Mouse (Mus musculus) 3134 (cell line): ENCODE data around the gene Nacc1.
"Not testable (repeated sequence)": the region's sequence is repeated elsewhere in the genome, so short reads cannot be mapped to it uniquely, and the experiment has no call there.

ENCODE experiments used
- DNase-seq: peaks from one replicate; pipeline ENCODE4 v3.0.0-alpha.2; 2011; ENCODE audit warnings: low spot score; ENCODE audit not compliant: insufficient read length; ENCODE audit errors: extremely low read depth

The Nacc1 gene

DNA sequence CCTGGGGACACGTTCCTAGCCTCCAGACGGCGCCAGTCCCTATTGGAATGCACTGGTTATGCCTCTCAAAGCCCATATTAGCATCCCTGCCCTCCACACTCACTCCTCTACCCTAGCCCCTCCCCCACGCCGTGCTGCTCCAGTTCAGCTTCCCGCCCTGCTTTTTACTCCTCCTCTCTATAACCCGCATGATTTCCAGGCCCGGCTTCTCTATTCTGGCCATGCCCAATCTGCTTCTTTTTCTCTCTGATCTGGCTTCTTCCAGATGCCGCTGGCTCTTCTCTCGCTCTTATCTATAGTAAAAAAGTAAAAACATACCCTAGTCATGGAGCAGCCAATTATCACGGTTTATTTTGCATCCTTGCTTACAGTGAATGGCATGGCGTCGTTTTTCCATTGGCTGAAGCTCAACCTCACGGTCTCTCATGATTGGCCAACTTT, 40.2 kb downstream of the Nacc1 start:
- DNase-seq = no peak

DNA sequence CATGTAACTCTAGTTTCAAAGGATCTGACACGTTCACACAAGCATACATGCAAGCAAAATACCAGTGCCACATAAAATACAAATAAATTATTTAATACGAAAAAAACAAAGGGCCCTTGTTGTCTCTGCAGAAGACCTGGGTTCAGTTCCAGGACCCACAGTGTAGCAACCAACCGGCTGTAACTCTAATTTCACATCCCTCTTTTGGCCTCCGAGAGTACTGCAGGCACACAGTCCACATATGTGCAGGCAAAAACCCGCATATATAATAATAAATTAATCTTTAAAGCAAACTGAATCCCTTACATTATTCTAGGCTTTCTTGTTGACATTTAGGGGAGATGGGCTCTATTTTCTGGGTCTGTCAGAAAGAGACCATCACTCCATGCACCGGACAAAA, 40.9 kb downstream of the Nacc1 start:
- no peak for DNase-seq

DNA sequence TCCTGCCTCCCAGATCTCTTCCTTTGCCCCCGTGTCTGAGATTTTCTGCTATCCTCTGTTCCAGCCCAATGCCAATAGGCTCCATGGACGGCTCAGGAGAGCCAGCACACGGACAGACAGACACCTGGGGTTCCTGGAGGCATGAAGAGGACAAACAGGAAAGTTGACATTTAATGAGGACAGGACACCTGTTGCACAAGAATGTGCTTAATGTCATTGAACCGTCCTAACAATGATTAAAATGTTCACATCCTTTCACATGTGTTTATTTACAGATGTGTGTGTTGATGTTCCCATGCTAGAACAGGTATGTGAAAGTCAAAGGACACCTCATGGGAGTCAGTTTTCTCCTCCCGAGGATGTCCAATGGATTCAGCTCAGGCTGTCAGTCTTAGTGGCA, 44.6 kb downstream of the Nacc1 start:
- DNase-seq = no peak

DNA sequence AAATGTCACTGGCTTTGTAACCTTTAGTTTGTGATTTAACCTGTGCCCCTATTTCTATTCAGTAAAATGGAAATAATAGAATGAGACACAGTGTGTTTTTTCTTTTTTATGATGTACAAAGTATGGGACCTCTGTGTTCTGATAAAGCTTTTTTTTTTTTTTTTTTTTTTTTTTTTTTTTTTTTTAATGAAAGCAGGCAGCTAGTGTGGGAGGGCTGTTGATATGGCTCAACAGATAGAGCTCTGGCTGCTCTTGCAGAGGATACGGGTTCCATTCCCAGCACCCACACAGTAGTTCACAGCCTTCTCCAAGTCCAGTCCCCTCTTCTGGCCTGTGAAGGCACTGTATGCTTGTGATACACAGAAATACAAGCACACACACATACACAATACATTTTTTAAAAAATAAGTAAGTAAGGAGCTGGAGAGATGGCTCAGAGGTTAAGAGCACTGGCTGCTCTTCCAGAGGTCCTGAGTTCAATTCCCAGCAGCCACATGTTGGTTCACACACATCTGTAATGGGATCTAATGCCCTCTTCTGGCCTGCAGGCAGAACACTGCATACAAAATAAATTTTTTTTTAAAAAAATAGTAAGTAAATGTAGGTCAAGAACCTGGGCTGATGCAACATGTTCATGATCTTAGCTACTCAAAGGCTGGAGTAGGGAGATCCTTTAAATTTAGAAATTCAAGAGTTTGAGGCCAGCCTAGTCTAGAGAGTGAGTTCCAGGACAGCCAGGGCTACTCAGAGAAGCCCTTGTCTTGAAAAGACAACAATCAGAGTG, 45.9 kb downstream of the Nacc1 start:
- no peak for DNase-seq

DNA sequence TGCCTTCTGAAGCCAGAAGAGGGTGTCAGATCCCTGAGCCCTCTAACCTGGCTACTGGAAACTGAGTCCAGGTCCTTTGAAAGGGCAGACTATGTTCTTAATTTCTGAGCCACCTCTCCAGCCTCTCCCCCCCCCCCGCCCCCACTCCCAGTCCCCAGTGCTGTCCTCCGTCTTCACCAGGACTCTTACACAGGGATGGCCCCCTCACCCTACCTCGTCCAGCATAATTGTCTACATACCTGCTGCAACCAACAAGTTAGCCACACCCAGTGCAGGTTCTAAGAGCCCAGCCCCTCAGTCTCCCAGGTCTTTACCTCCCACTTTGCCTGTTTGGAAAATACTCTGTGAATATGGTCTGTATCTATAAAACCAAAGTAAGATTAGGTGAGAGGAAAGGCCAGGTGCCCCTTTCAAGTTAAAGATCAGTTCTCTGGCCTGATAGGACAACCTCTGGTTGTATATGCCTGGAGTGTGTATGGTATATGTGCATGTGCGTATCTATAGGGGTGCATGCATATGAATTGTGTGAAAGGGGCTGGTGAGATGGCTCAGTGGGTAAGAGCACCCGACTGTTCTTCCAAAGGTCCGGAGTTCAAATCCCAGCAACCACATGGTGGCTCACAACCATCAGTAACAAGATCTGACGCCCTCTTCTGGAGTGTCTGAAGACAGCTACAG, 46.9 kb downstream of the Nacc1 start:
- DNase-seq = no peak

DNA sequence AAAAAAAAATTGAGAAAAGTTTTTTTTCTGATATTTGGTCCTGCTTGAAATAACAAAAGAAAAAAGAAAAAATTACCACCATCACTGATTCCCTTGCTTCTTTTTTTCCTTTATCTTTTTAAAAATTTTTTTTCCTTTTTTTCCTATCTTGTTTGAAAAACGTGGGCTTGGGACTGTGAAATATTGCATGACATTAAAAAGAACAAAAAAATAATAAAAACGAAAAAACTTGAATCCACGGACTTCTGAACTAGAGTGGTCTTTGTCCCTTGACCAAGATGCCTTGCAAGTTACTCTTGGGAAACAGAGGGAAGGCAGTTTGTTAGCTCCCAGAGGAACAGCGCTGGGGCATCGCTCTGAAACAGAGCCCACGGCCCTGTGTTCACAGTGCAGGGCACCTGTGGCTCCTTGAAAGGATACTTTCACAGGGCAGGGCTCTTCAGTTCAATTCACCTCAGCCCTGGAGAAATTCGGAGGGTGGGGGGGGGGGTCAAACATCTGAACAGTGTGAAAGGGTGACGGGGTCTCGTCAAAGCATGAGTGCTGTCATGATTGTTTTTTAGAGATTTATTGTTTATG, 47.6 kb downstream of the Nacc1 start:
- DNase-seq = no peak

DNA sequence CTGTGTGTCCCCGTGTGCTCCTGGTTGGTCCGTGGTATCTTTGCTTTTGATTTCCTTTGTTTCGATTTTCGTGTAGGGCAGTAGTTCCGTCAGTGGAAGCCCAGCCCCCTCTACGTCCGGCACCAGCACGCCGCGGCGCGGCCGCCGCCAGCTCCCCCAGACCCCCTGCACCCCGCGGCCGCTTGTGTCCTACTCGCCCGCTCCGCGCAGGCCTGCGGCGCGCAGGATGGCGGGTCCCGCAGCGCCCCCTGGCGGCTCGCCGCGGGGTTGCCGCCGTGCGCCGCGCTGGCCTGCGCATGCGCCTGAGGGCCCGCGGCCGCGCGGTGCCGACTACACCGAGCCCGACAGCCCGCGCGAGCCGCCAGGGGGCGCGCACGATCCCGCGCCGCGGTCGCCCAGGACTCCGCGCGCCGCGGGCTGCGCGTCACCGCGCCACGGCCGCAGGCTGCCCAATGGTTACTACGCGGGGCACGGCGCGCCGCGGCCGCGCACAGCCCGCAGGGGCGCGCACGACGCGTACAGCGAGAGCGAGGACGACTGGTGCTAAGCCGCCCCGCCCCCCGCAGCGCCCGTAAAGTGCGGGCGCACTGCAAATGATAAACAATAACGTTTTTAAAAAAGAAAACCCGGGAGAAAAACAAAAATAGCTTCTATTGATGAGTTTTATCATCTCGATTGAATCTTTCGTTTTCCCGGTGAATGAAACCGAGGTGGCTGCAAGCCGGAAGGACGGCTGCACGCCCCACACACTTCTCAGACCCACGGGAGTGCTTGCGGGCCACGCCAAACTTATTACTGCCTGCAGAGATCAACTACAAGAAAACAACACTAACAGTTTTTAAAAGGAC, 48.3 kb downstream of the Nacc1 start:
- DNase-seq = peak; percentile 93

DNA sequence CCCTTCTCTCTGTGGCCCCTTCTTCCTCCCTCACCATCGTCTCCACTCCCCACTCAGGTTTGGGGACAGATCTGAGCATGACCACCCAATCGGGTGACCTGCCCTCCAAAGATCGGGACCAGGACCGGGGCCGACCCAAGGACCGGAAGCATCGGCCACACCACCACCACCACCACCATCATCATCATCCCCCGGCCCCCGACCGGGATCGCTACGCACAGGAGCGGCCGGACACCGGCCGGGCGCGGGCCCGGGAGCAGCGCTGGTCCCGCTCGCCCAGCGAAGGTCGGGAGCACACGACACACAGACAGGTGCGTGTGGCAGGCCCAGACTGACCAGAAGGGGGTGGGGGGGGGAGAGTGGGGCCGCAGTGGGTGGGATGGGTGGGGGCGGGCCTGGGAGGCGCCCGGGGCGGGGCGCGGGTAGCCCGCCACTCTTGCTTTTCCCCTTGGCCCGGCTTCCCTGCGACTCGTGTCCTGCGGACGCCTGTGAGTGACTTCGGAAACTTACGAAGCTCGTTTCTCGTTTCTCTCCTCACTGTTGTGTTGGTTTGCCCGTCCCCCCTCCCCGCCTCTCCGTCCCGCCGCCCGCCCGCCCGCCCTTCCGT, 49.0 kb downstream of the Nacc1 start:
- peak; percentile 47 for DNase-seq

DNA sequence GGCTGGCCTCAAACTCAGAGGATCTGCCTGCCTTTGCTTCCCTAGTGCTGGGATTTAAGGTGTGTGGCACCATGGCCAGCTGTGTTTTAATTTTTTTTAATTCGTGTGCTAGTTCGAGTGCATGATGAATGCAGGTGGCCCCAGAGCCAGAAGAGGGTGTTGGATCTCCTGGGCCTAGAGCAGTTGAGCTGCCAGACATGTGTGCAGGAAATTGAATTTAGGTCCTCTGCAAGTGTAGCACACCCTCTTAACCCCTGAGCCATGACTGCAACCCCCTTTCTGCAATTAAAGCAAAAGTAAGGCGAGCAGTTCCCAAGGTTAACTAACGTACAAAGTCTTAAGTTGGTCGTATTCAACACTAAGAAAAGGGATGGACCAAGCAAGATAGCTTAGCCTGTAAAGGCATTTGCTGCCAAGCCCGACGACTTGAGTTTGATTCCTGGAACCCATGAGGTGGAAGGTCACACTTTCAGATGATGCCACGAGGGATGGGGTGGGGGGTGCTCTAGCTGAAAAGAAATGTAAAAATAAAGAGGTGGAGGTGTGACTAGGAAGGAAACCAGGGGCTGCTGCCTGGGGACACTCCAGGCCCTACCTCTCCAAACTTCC, 49.6 kb downstream of the Nacc1 start:
- no peak for DNase-seq

DNA sequence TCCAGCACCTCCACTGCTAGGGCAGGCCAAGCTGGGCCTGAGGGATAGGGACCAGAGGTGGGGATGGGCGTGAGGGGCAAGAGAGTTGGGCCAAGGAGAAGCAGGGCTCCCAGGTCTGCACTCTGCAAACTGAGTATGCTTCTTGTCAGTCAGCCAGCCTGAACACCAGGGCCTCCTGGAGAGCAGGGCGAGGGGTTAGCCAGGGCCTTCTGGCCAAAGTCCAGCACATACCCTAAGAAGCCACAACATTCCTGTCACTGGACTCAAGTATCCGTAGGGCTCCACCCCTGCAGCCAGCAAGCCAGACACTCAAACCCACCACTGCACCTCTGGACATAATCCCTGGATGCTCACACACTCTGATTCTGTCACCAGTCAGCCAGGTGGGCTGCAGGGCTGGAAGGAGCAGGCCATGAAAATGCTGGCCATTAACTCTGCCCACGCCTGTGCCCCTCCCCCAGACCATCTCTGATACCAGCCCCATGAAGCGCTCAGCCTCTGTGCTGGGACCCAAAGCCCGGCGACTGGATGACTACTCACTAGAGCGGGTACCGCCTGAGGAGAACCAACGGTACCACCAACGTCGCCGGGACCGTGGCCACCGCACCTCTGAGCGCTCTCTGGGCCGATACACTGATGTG, 51.5 kb downstream of the Nacc1 start:
- DNase-seq = peak; percentile 88

DNA sequence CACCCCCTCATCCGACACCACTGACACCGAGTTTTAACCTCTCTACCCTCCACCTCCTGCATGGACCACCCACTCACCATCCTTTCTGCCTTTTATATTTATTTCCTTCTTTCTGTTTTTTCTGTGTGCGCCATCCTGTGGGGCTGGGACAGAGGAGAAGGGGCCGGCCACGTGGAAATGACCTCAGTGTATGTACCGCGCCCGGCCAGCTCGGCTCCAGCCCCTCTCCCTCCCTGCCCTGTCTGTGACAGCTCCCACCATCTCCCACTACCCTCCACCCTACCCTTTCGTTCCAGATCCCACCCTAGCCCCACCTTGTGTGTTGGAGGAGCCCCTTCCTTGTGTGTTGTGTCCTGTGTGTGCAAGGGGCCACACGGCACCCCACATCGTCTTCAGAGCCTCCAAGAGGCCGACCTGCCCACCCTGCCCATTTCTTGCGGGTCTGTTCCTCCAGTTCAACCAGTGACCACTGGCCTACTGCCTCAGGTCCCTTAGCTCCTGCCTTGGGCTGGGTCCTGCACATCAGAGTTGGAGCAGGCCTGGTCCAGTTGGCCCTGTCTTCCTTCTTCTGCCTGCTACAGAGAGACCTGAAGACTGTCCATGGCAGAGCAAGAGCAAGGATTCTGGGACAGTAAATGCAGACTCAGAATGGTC, 52.1 kb downstream of the Nacc1 start:
- DNase-seq = no peak

DNA sequence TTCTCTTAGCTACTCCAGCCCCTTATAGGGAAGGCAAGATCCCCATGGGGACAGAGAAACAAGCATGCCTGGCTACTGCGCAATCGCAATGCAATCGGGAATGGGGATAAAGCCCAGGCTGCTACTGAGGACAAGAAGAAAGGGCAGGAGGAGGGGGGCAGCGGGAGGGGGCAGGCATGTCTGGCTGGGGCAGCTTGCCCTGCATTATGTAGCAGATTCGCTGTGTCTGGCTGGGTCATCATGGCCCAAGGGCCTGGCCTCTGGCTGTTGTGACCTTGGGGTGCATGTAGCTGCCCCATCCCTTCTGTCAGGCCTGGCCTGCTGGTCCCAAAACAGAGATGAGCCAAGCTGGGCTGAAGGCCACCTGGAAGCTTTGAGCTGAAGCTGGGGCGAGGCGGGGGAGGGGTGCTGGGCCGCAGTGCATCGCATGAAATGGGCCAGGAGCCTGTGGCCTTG, 52.8 kb downstream of the Nacc1 start:
- peak; percentile 50 for DNase-seq

DNA sequence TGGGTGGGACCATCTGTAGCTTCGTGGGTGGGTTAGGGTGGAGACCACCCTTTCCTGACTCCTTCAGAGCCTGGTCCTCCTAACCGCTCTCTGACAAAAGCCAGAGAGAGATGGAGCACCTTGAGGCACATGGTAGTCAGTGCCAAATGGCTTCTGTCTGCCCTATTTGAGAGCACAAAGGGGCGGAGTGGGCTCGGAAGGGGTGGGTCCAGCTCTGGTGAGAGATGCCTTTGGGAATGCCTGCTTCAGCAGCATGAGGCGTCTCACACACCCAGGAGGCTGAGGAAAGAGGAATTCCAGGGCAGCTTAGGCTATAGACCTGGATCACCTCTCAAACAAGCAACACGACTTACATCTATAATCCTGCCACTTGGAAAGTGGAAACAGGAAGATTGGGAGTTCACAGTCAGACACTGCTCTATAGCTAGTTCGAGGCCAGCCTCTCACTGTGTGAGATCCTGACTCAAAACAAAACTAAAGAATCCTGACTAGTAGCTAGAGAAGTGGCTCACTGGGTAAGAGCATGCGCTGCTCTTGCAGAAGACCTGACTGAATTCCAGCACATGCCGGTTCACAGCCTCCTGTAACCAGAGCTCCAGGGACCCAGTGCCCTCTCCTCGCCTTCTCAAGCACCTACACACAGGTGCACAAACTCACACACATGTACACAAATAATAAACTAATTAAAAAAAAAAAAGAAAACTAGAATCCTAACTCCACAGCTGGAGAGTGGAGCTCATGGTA, 53.6 kb downstream of the Nacc1 start:
- no peak for DNase-seq

DNA sequence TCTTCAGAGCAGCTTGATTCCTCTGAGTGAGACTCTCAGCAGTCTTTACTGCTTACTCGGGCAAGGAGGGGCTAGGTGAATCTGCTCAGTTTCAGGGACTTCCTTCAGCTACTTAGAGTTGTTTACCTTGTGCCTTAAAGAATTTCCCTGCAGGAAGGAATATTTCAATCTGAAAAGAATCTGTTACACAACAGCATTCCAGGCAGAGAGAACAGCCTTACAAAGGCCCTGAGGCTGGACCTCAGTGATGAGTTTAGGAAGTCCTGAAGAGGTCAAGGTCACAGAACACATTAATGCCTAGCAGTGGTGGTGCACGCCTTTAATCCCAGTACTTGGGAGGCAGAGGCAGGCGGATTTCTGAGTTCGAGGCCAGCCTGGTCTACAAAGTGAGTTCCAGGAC, 55.8 kb downstream of the Nacc1 start:
- no peak for DNase-seq

DNA sequence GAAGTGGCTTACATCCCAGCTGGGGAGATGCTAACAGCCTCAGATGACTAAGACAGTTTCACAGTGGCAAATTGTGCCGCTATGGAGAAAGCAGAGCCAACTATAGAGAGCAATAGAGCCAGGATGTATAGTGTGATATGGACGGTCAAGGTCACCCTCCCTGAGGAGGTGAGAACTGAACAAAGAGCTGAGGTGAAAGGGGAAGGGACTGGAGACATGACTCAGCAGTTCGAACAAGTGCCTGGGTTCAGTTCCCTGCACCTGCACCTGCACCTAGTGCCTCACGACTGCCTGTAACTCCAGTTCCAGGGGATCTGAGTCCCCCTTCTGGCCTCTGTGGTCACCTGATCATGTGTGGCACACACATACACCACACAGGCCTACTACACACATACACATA, 57.5 kb downstream of the Nacc1 start:
- DNase-seq = no peak

DNA sequence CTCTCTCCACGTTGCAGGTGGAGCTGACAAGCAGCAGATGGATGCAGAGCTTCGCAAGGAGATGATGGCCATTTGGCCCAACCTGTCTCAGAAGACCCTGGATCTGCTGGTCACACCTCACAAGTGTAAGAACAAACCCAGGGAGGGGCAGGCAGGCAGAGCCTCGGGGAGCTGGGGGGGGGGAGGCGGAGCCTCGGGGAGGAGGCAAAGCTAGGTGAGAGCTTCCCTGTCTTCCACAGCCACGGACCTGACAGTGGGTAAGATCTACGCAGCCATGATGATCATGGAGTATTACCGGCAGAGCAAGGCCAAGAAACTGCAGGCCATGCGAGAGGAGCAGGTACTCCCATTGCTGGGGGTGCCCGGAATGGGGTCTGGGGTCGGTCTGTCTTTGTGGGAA, 58.1 kb downstream of the Nacc1 start:
- no peak for DNase-seq

DNA sequence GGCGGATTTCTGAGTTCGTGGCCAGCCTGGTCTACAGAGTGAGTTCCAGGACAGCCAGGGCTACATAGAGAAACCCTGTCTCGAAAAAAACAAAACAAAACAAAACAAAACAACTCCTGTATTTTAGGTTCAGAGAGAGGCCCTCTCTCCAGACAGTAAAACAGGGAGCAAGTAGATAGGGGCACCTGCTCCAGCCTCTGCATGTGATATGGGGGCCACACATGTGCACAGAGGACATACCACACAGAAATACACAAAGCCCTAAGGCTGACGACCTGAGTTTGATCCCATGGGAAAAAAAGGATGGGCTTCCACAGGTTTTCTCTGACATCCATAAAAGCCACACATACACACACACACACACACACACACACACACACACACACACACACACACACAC, 64.2 kb downstream of the Nacc1 start:
- DNase-seq = not testable (repeated sequence)

DNA sequence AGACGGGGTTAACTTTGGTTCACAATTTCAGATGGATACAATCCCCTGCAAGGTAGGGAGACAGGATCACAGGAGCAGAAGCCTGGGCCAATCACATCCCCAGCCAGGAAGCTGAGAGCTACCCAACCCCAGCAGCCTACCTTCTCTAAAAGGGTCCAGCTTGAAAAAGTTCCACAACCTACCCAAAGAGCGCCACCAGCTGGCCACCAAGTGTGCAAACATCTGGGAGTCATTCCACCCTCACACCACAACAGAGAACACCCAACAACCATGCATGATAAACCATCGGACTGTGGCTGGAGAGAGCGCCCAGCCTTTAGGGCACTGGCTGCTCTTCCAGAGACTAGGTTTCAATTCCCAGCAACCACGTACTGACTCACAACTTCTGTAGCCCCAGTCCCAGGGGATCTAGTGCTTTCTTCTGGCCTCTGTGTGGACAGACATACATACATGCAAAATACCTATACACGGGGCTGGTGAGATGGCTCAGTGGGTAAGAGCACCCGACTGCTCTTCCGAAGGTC, 66.5 kb downstream of the Nacc1 start:
- no peak for DNase-seq
